Mouse (Mus musculus): ENCODE results near the gene Crybg3. TPM values are rescaled to one million over a fixed set of nuclear protein-coding genes. Genes with fewer than 3 reads are reported as not detected.
A peak's percentile ranks its signal among the peaks of the same experiment; 100 is the strongest.

Crybg3 gene
- polyA plus RNA-seq, 1 experiment from 2014 or later, result 4.2 TPM

GRCm38 (mm10) chr16:59451813-59452212 is 149.0 kb downstream of the Crybg3 start:
- H3K36me3 ChIP-seq (ENCODE audit: insufficient read depth, low read length), result no peaks in the 10 kb centered on the region
- H3K4me1 ChIP-seq (replicated peaks; ENCODE audit: insufficient read depth, low read length), result no peaks in the 10 kb centered on the region
- ATAC-seq (replicated peaks; ENCODE audit: low FRiP score, low read depth) (0 out of 2 replicates have a peak, but pooled peaks have one; percentile 46), DNase-seq (ENCODE audit: low spot score) (peak; percentile 44)
- H3K4me3 ChIP-seq (replicated peaks; ENCODE audit: low read depth, low read length), result no peak overlapping the region
- no peak overlapping the region for H3K4me2 ChIP-seq (ENCODE audit: low read length)
- H3K9ac ChIP-seq (ENCODE audit: low read depth, low read length), result no peak overlapping the region
- 57% methylated on average over 5 of the region's 5 CpGs for WGBS
- H3K27me3 ChIP-seq (ENCODE audit: insufficient read depth, low read length), result no peaks in the 10 kb centered on the region
- no peak overlapping the region for H3K27ac ChIP-seq
- H3K9me3 ChIP-seq (replicated peaks; ENCODE audit: low read length), result no peaks in the 10 kb centered on the region
- no peak for TF ChIP-seq CTCF (IDR thresholded peaks at IDR 0.05; ENCODE audit: low read depth)

- 0 out of 2 replicates have a peak, but pooled peaks have one; percentile 14 for TF ChIP-seq CTCF (IDR thresholded peaks at IDR 0.05; ENCODE audit: low read depth)
- Histone ChIP-seq H3K27me3 (ENCODE audit: insufficient read depth, low read length) (no peaks in the 10 kb centered on the region), H3K36me3 (ENCODE audit: insufficient read depth, low read length) (no peaks in the 10 kb centered on the region), H3K9me3 (replicated peaks; ENCODE audit: low read length) (no peaks in the 10 kb centered on the region), H3K4me2 (ENCODE audit: low read length) (no peak overlapping the region), H3K4me1 (replicated peaks; ENCODE audit: insufficient read depth, low read length) (no peaks in the 10 kb centered on the region), H3K4me3 (replicated peaks; ENCODE audit: low read depth, low read length) (no peak overlapping the region), H3K27ac (no peak overlapping the region), H3K9ac (ENCODE audit: low read depth, low read length) (no peak overlapping the region)
- ATAC-seq (replicated peaks; ENCODE audit: low FRiP score, low read depth) (no peak), DNase-seq (ENCODE audit: low spot score) (no peak)
These were observed 151.7 kb downstream of the Crybg3 start for GRCm38 (mm10) chr16:59449092-59449491.

GRCm38 (mm10) chr16:59448181-59448580 is 152.6 kb downstream of the Crybg3 start:
- Histone ChIP-seq H3K36me3 (ENCODE audit: insufficient read depth, low read length) (no peaks in the 10 kb centered on the region), H3K4me2 (ENCODE audit: low read length) (no peak overlapping the region), H3K9ac (ENCODE audit: low read depth, low read length) (no peak overlapping the region), H3K4me3 (replicated peaks; ENCODE audit: low read depth, low read length) (no peak overlapping the region), H3K27ac (no peak overlapping the region), H3K9me3 (replicated peaks; ENCODE audit: low read length) (no peaks in the 10 kb centered on the region), H3K27me3 (ENCODE audit: insufficient read depth, low read length) (no peaks in the 10 kb centered on the region), H3K4me1 (replicated peaks; ENCODE audit: insufficient read depth, low read length) (no peaks in the 10 kb centered on the region)
- ATAC-seq (replicated peaks; ENCODE audit: low FRiP score, low read depth) (no peak), DNase-seq (ENCODE audit: low spot score) (no peak)
- WGBS, result 79% methylated on average over 1 of the region's 1 CpGs
- no peak for TF ChIP-seq CTCF (IDR thresholded peaks at IDR 0.05; ENCODE audit: low read depth)

- TF ChIP-seq CTCF (IDR thresholded peaks at IDR 0.05; ENCODE audit: low read depth), result no peak
- ATAC-seq (replicated peaks; ENCODE audit: low FRiP score, low read depth), result peak; percentile 85
These were observed 155.8 kb downstream of the Crybg3 start for GRCm38 (mm10) chr16:59444880-59445559.

More at GRCm38 (mm10) chr16:59444880-59445559, 155.8 kb downstream of the Crybg3 start:
- Histone ChIP-seq H3K4me3 (replicated peaks; ENCODE audit: low read depth, low read length) (no peak overlapping the region), H3K27ac (no peak overlapping the region), H3K36me3 (ENCODE audit: insufficient read depth, low read length) (no peaks in the 10 kb centered on the region), H3K4me2 (ENCODE audit: low read length) (no peak overlapping the region), H3K4me1 (replicated peaks; ENCODE audit: insufficient read depth, low read length) (no peaks in the 10 kb centered on the region), H3K9ac (ENCODE audit: low read depth, low read length) (no peak overlapping the region), H3K27me3 (ENCODE audit: insufficient read depth, low read length) (no peaks in the 10 kb centered on the region), H3K9me3 (replicated peaks; ENCODE audit: low read length) (no peaks in the 10 kb centered on the region)
- DNase-seq (ENCODE audit: low spot score), result peak; percentile 74
- 45% methylated on average over 7 of the region's 7 CpGs for WGBS

Other genes starting within 250 kb of the Crybg3 start
- not detected in 2 replicates for gene Olfr209, start 237.0 kb downstream of the Crybg3 start, polyA plus RNA-seq (2015; fragmentation: Nextera tagmentation; extraction: Ambion mirVana)
- not detected in 2 replicates for gene Gabrr3, start 193.6 kb downstream of the Crybg3 start, polyA plus RNA-seq (2015; fragmentation: Nextera tagmentation; extraction: Ambion mirVana)
- 26.6 TPM in 2 replicates for gene Riox2, start 129.2 kb downstream of the Crybg3 start, polyA plus RNA-seq (2015; fragmentation: Nextera tagmentation; extraction: Ambion mirVana)
- 46.4 and 46.6 TPM in 2 replicates for gene Arl6, start 38.4 kb upstream of the Crybg3 start, polyA plus RNA-seq (2015; fragmentation: Nextera tagmentation; extraction: Ambion mirVana)

All from kidney, postnatal 0 days (tissue).